Mouse (Mus musculus): Measurements from ENCODE around the gene Anapc10. TPM values are rescaled to one million over a fixed set of nuclear protein-coding genes. Genes with fewer than 3 reads are reported as not detected.
"Not testable (repeated sequence)": the region's sequence is repeated elsewhere in the genome, so short reads cannot be mapped to it uniquely, and the experiment has no call there.

Gene Anapc10
- polyA plus RNA-seq, 1 experiment = 7.7 TPM

- no peak for TF ChIP-seq MAX (IDR thresholded peaks at IDR 0.05; ENCODE audit: low read depth)
- no peak for TF ChIP-seq MYOG (IDR thresholded peaks at IDR 0.05; ENCODE audit: control insufficient read depth in 1 of 3, insufficient read depth in 1 of 3, insufficient read length in 2 of 3, low read depth in 2 of 3)
- no peak for TF ChIP-seq TCF12 (IDR thresholded peaks at IDR 0.05; ENCODE audit: insufficient read depth, poor library complexity, severe bottlenecking)
- no peak for TF ChIP-seq POLR2AphosphoS2 (IDR thresholded peaks at IDR 0.05; ENCODE audit: insufficient read length, low read depth)
- TF ChIP-seq TCF3 (IDR thresholded peaks at IDR 0.05; ENCODE audit: insufficient read length, low read depth) = no peak
- no peak for TF ChIP-seq POLR2A (IDR thresholded peaks at IDR 0.05; ENCODE audit: insufficient read length, low read depth)
- TF ChIP-seq E2F4 (IDR thresholded peaks at IDR 0.05; ENCODE audit: insufficient read depth) = no peak
- no peak for TF ChIP-seq SRF (IDR thresholded peaks at IDR 0.05; ENCODE audit: control insufficient read depth, insufficient read length, low read depth)
- TF ChIP-seq USF1 (IDR thresholded peaks at IDR 0.05; ENCODE audit: low read depth) = no peak
- no peak for TF ChIP-seq MYOD1 (IDR thresholded peaks at IDR 0.05; ENCODE audit: control insufficient read depth in 1 of 3, insufficient read length in 2 of 3, low read depth in 2 of 3)
- no peak for TF ChIP-seq REST (IDR thresholded peaks at IDR 0.05; ENCODE audit: insufficient read depth, insufficient read length)
- TF ChIP-seq CEBPB (IDR thresholded peaks at IDR 0.05; ENCODE audit: insufficient read depth, poor library complexity, severe bottlenecking) = no peak
- peaks cover 51% of the 10 kb centered on the region for H3K36me3 ChIP-seq (ENCODE audit: control insufficient read depth, insufficient read depth)
- no peaks in the 10 kb centered on the region for H3K27me3 ChIP-seq (ENCODE audit: control insufficient read depth, insufficient read depth, insufficient read length)
- H3K79me2 ChIP-seq (ENCODE audit: control insufficient read depth, insufficient read depth) = no peaks in the 10 kb centered on the region
- no peak overlapping the region for H3K4me2 ChIP-seq (ENCODE audit: low read depth)
- H3ac ChIP-seq (ENCODE audit: control insufficient read depth, insufficient read length) = no peak overlapping the region
- no peak overlapping the region for H3K4me3 ChIP-seq
These were observed 30.7 kb upstream of the Anapc10 start for GRCm38 (mm10) chr8:79680965-79681364.

- H3K36me3 ChIP-seq (ENCODE audit: control insufficient read depth, insufficient read depth) = peaks cover 90% of the 10 kb centered on the region
- not testable (repeated sequence) for H3ac ChIP-seq (ENCODE audit: control insufficient read depth, insufficient read length); H3K4me3 ChIP-seq; H3K27me3 ChIP-seq (ENCODE audit: control insufficient read depth, insufficient read depth, insufficient read length); H3K79me2 ChIP-seq (ENCODE audit: control insufficient read depth, insufficient read depth); H3K4me2 ChIP-seq (ENCODE audit: low read depth)
These were observed 25.7 kb upstream of the Anapc10 start for GRCm38 (mm10) chr8:79685927-79686326.

- no peak for TF ChIP-seq CEBPB (IDR thresholded peaks at IDR 0.05; ENCODE audit: insufficient read depth, poor library complexity, severe bottlenecking)
- TF ChIP-seq E2F4 (IDR thresholded peaks at IDR 0.05; ENCODE audit: insufficient read depth) = no peak
- TF ChIP-seq SRF (IDR thresholded peaks at IDR 0.05; ENCODE audit: control insufficient read depth, insufficient read length, low read depth) = no peak
- TF ChIP-seq REST (IDR thresholded peaks at IDR 0.05; ENCODE audit: insufficient read depth, insufficient read length) = no peak
- TF ChIP-seq TCF12 (IDR thresholded peaks at IDR 0.05; ENCODE audit: insufficient read depth, poor library complexity, severe bottlenecking) = no peak
- no peak for TF ChIP-seq MAX (IDR thresholded peaks at IDR 0.05; ENCODE audit: low read depth)
- TF ChIP-seq USF1 (IDR thresholded peaks at IDR 0.05; ENCODE audit: low read depth) = no peak
- no peak for TF ChIP-seq TCF3 (IDR thresholded peaks at IDR 0.05; ENCODE audit: insufficient read length, low read depth)
- no peak for TF ChIP-seq POLR2A (IDR thresholded peaks at IDR 0.05; ENCODE audit: insufficient read length, low read depth)
- no peak for TF ChIP-seq MYOG (IDR thresholded peaks at IDR 0.05; ENCODE audit: control insufficient read depth in 1 of 3, insufficient read depth in 1 of 3, insufficient read length in 2 of 3, low read depth in 2 of 3)
- H3K79me2 ChIP-seq (ENCODE audit: control insufficient read depth, insufficient read depth) = peaks cover 3% of the 10 kb centered on the region
- H3K27me3 ChIP-seq (ENCODE audit: control insufficient read depth, insufficient read depth, insufficient read length) = no peaks in the 10 kb centered on the region
- H3K4me3 ChIP-seq = no peak overlapping the region
- H3ac ChIP-seq (ENCODE audit: control insufficient read depth, insufficient read length) = no peak overlapping the region
- H3K4me2 ChIP-seq (ENCODE audit: low read depth) = no peak overlapping the region
- peaks cover 73% of the 10 kb centered on the region for H3K36me3 ChIP-seq (ENCODE audit: control insufficient read depth, insufficient read depth)
These were observed 19.1 kb upstream of the Anapc10 start for GRCm38 (mm10) chr8:79692531-79692930.

GRCm38 (mm10) chr8:79706687-79707086 is 4.9 kb upstream of the Anapc10 start:
- no peak overlapping the region for H3K4me2 ChIP-seq (ENCODE audit: low read depth)
- TF ChIP-seq MYOG (IDR thresholded peaks at IDR 0.05; ENCODE audit: control insufficient read depth in 1 of 3, insufficient read depth in 1 of 3, insufficient read length in 2 of 3, low read depth in 2 of 3) (no peak), USF1 (IDR thresholded peaks at IDR 0.05; ENCODE audit: low read depth) (no peak), SRF (IDR thresholded peaks at IDR 0.05; ENCODE audit: control insufficient read depth, insufficient read length, low read depth) (no peak), TCF12 (IDR thresholded peaks at IDR 0.05; ENCODE audit: insufficient read depth, poor library complexity, severe bottlenecking) (no peak), E2F4 (IDR thresholded peaks at IDR 0.05; ENCODE audit: insufficient read depth) (no peak), REST (IDR thresholded peaks at IDR 0.05; ENCODE audit: insufficient read depth, insufficient read length) (no peak), MYOD1 (IDR thresholded peaks at IDR 0.05; ENCODE audit: control insufficient read depth in 1 of 3, insufficient read length in 2 of 3, low read depth in 2 of 3) (no peak), POLR2A (IDR thresholded peaks at IDR 0.05; ENCODE audit: insufficient read length, low read depth) (no peak), CEBPB (IDR thresholded peaks at IDR 0.05; ENCODE audit: insufficient read depth, poor library complexity, severe bottlenecking) (no peak), TCF3 (IDR thresholded peaks at IDR 0.05; ENCODE audit: insufficient read length, low read depth) (no peak), MAX (IDR thresholded peaks at IDR 0.05; ENCODE audit: low read depth) (no peak), POLR2AphosphoS2 (IDR thresholded peaks at IDR 0.05; ENCODE audit: insufficient read length, low read depth) (no peak)
- H3K4me3 ChIP-seq = no peak overlapping the region
- H3ac ChIP-seq (ENCODE audit: control insufficient read depth, insufficient read length) = no peak overlapping the region
- H3K27me3 ChIP-seq (ENCODE audit: control insufficient read depth, insufficient read depth, insufficient read length) = no peaks in the 10 kb centered on the region
- H3K36me3 ChIP-seq (ENCODE audit: control insufficient read depth, insufficient read depth) = peaks cover 62% of the 10 kb centered on the region
- peaks cover 53% of the 10 kb centered on the region for H3K79me2 ChIP-seq (ENCODE audit: control insufficient read depth, insufficient read depth)

GRCm38 (mm10) chr8:79712676-79713075 is 1.1 kb downstream of the Anapc10 start:
- Histone ChIP-seq H3K79me2 (ENCODE audit: control insufficient read depth, insufficient read depth) (peaks cover 44% of the 10 kb centered on the region), H3ac (ENCODE audit: control insufficient read depth, insufficient read length) (no peak overlapping the region), H3K36me3 (ENCODE audit: control insufficient read depth, insufficient read depth) (peaks cover 21% of the 10 kb centered on the region), H3K4me3 (peak overlapping the region; percentile 96), H3K4me2 (ENCODE audit: low read depth) (peak overlapping the region; percentile 74), H3K27me3 (ENCODE audit: control insufficient read depth, insufficient read depth, insufficient read length) (no peaks in the 10 kb centered on the region)
- TF ChIP-seq E2F4 (IDR thresholded peaks at IDR 0.05; ENCODE audit: insufficient read depth) (no peak), MYOG (IDR thresholded peaks at IDR 0.05; ENCODE audit: control insufficient read depth in 1 of 3, insufficient read depth in 1 of 3, insufficient read length in 2 of 3, low read depth in 2 of 3) (no peak), POLR2A (IDR thresholded peaks at IDR 0.05; ENCODE audit: insufficient read length, low read depth) (no peak), SRF (IDR thresholded peaks at IDR 0.05; ENCODE audit: control insufficient read depth, insufficient read length, low read depth) (no peak), REST (IDR thresholded peaks at IDR 0.05; ENCODE audit: insufficient read depth, insufficient read length) (no peak), TCF3 (IDR thresholded peaks at IDR 0.05; ENCODE audit: insufficient read length, low read depth) (no peak), USF1 (IDR thresholded peaks at IDR 0.05; ENCODE audit: low read depth) (no peak), TCF12 (IDR thresholded peaks at IDR 0.05; ENCODE audit: insufficient read depth, poor library complexity, severe bottlenecking) (no peak), MAX (IDR thresholded peaks at IDR 0.05; ENCODE audit: low read depth) (no peak), CEBPB (IDR thresholded peaks at IDR 0.05; ENCODE audit: insufficient read depth, poor library complexity, severe bottlenecking) (no peak), MYOD1 (IDR thresholded peaks at IDR 0.05; ENCODE audit: control insufficient read depth in 1 of 3, insufficient read length in 2 of 3, low read depth in 2 of 3) (no peak), POLR2AphosphoS2 (IDR thresholded peaks at IDR 0.05; ENCODE audit: insufficient read length, low read depth) (no peak)
